Mouse (Mus musculus) urinary bladder, postnatal 0 days (tissue): Measurements from ENCODE around the gene Ykt6. TPM values are rescaled to one million over a fixed set of nuclear protein-coding genes. Genes with fewer than 3 reads are reported as not detected.

Experiments used
- polyA plus RNA-seq: library from polyadenylated mRNA; unstranded; fragments of >200 nt; fragmentation: Nextera tagmentation; extraction: Ambion mirVana; gene quantifications from 2 replicates; pipeline ENCODE4 v1.2.1, GENCODE M21; 2015

Ykt6 gene
- 34.7 and 35.9 TPM in 2 replicates for polyA plus RNA-seq

DNA sequence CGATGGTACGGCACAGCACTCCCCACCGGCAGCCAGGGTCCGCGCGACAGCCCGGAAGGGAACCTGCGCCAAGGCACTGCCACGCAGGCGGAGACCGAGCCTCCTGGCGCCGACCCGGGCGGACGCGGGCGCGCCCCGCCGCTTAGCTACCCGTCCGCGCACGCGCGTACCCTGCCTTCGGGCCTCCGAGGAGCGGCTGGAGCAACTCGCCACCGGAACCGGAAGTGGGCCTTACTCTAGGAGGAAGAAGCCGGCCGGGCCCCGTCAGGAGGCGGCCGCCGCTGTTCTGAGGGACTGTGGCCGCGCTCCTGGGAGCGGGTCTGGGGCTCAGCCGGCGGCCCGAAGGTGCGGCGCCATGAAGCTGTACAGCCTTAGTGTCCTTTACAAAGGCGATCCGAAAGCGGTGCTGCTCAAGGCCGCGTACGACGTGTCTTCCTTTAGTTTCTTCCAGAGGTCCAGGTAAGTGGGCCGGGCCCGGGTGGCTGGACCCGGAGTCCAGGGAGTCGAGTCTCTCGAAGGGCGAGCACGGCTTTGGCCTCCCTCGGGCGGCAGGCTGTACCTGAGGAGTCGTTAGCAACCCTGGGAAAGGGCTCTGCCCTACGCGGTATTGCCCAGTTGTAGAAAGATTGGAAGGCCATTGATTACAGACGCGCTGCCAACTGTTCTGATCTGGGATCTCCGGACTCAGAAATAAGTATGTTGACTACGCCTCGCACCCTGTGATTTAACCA lies at the start of gene Ykt6:
TSS of gene Ykt6 (plus strand) at position 148 of the 731 bp plus-strand sequence.

GRCm38 (mm10) chr11:5949586-5950352 lies 5.7 kb upstream of the Ykt6 start, which contains the start of gene Gck:
Gene Gck, minus strand, starts transcription at chr11:5950081.

Other genes starting within 250 kb of the Ykt6 start
- 170 and 171 TPM in 2 replicates for gene Mrps24, start 240.0 kb upstream of the Ykt6 start, polyA plus RNA-seq
- gene Urgcp, start 193.3 kb upstream of the Ykt6 start, polyA plus RNA-seq = 16.9 TPM in 2 replicates
- gene Dbnl, start 167.2 kb upstream of the Ykt6 start, polyA plus RNA-seq = 96.8 and 101 TPM in 2 replicates
- gene Pgam2, start 152.0 kb upstream of the Ykt6 start, polyA plus RNA-seq = 0.52 and 1.4 TPM in 2 replicates
- 4.7 and 5.7 TPM in 2 replicates for gene Polm, start 117.7 kb upstream of the Ykt6 start, polyA plus RNA-seq
- 64.1 and 66.9 TPM in 2 replicates for gene Aebp1, start 93.7 kb upstream of the Ykt6 start, polyA plus RNA-seq
- gene Pold2, start 77.4 kb upstream of the Ykt6 start, polyA plus RNA-seq = 44.3 and 51.8 TPM in 2 replicates
- 27.9 and 36.0 TPM in 2 replicates for gene Myl7, start 56.9 kb upstream of the Ykt6 start, polyA plus RNA-seq
- 0.23 and 0.87 TPM in 2 replicates for gene Gck, start 5.6 kb upstream of the Ykt6 start, polyA plus RNA-seq
- 1.1 and 1.2 TPM in 2 replicates for gene Camk2b, start 110.7 kb downstream of the Ykt6 start, polyA plus RNA-seq
- gene A730071L15Rik, start 244.3 kb downstream of the Ykt6 start, polyA plus RNA-seq = 0.11 and 0.40 TPM in 2 replicates
- gene Nudcd3, start 244.7 kb downstream of the Ykt6 start, polyA plus RNA-seq = 29.0 and 29.7 TPM in 2 replicates